Mouse (Mus musculus) MEL (cell line): ENCODE measurements around the gene Man2a2.

Source experiments
- CTCF ChIP-seq, 3 experiments: IDR thresholded peaks in 2 of 3; conservative IDR thresholded peaks in 1 of 3; 2 replicates each; pipeline ENCODE4 v1.5.1; 2011 to 2012; ENCODE audit warnings: low read length in 3 of 3, low read depth in 2 of 3, mild to moderate bottlenecking in 2 of 3, improper control_type of control experiment in 1 of 3, inconsistent platforms in 1 of 3, mixed read lengths in 1 of 3, moderate library complexity in 1 of 3; ENCODE audit not compliant: control insufficient read depth in 1 of 3, insufficient read depth in 1 of 3, poor library complexity in 1 of 3, severe bottlenecking in 1 of 3
- EP300 ChIP-seq, 2 experiments: IDR thresholded peaks; 2 replicates each; pipeline ENCODE4 v1.6.1; 2011; ENCODE audit warnings: improper control_type of control experiment in 2 of 2, low read length in 2 of 2, low read depth in 1 of 2, mild to moderate bottlenecking in 1 of 2
- MAX ChIP-seq: IDR thresholded peaks from 2 replicates; pipeline ENCODE4 v1.6.1; 2011; ENCODE audit warnings: low read length, improper control_type of control experiment
- MAZ ChIP-seq: IDR thresholded peaks from 2 replicates; pipeline ENCODE4 v1.6.1; 2012; ENCODE audit warnings: low read depth, mild to moderate bottlenecking, inconsistent platforms, low read length, improper control_type of control experiment
- POLR2AphosphoS5 ChIP-seq: IDR thresholded peaks from 2 replicates; pipeline ENCODE4 v1.6.1; 2012; ENCODE audit warnings: low read depth, borderline replicate concordance, mild to moderate bottlenecking, inconsistent platforms, low read length, moderate library complexity, mixed read lengths
- USF1 ChIP-seq: IDR thresholded peaks from 2 replicates; pipeline ENCODE4 v1.6.1; 2014; ENCODE audit warnings: low read depth, mild to moderate bottlenecking, inconsistent platforms, low read length, improper control_type of control experiment, moderate library complexity

DNA sequence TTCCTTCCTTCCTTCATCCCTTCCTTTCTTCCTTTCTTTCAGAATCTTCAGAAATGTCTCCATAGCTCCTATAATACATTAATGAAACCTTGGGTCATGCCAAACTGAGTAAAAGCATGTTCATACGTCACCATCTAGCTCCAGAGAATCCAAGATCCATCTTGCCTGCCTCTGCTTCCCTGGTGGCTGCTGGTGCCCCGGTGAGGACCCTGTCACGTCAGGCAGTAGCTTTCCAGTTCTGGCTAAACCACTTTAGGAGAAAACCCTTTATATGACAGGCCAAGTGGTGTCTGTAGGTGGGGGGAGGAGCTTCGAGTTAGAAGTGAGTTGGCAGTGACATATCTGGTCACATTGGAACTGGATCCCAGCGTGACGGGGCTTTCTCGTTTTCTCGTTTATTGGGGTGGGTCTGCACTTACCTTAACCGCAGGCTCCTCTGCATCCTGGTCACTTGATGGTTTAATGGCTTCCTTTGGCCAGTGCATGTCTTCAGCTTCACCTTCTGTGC, 34.1 kb upstream of the Man2a2 start, which contains the start of gene Furin:
- TF ChIP-seq POLR2AphosphoS5, result no peak
- TF ChIP-seq EP300 (IDR thresholded peaks at IDR 0.05; ENCODE audit: low read depth in 1 of 2, low read length in 2 of 2), result no peak
- TF ChIP-seq CTCF (IDR thresholded peaks at IDR 0.05 in 2 of 3, conservative IDR thresholded peaks at IDR 0.05 in 1 of 3; ENCODE audit: control insufficient read depth in 1 of 3, insufficient read depth in 1 of 3, low read depth in 2 of 3, low read length in 3 of 3, poor library complexity in 1 of 3, severe bottlenecking in 1 of 3), result no peak
- no peak for TF ChIP-seq MAZ
- no peak for TF ChIP-seq USF1
- TF ChIP-seq MAX, result no peak
